Mouse (Mus musculus): ENCODE data around the gene Rasl10a.

- no peak for TF ChIP-seq CTCF (IDR thresholded peaks at IDR 0.05; ENCODE audit: insufficient read depth, low read length)
- TF ChIP-seq POLR2A (IDR thresholded peaks at IDR 0.05; ENCODE audit: borderline replicate concordance, extremely low read depth, low read depth, low read length): no peak
Measured at GRCm38 (mm10) chr11:5046321-5046926, 11.5 kb upstream of the Rasl10a start.

Measured in lung, adult 2 months (tissue).